Mouse (Mus musculus) CD4-positive, CD25-positive, alpha-beta regulatory T cell, adult 2 months (primary cell): ENCODE measurements around the gene Sgms2.

Source experiments
- DNase-seq: peaks from one replicate; pipeline ENCODE4 v3.0.0-alpha.2; 2012; ENCODE audit warnings: low read depth, low spot score

The Sgms2 gene

GRCm38 (mm10) chr3:131488403-131488802 is 2.8 kb downstream of the Sgms2 start:
- no peak for DNase-seq

DNA sequence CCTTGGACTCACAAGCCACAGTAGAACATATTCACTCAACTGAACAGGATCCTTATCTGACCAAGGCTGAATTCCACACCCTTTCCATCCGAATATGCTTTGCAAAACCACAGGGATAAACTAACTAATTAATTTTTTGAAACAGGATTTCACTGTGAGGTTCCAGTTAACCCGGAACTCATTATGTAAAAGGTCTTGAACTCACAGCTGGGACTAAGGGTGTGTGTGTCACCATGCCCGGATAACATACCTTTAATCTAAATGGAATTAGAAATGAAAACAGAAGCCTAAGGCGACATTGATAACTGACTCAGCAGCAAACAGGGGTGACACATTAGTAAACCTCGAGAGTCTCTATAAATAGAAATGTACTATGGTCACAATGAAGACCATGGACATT is 5.8 kb downstream of the Sgms2 start:
- DNase-seq, result no peak

GRCm38 (mm10) chr3:131483650-131484049 is 7.6 kb downstream of the Sgms2 start:
- no peak for DNase-seq

DNA sequence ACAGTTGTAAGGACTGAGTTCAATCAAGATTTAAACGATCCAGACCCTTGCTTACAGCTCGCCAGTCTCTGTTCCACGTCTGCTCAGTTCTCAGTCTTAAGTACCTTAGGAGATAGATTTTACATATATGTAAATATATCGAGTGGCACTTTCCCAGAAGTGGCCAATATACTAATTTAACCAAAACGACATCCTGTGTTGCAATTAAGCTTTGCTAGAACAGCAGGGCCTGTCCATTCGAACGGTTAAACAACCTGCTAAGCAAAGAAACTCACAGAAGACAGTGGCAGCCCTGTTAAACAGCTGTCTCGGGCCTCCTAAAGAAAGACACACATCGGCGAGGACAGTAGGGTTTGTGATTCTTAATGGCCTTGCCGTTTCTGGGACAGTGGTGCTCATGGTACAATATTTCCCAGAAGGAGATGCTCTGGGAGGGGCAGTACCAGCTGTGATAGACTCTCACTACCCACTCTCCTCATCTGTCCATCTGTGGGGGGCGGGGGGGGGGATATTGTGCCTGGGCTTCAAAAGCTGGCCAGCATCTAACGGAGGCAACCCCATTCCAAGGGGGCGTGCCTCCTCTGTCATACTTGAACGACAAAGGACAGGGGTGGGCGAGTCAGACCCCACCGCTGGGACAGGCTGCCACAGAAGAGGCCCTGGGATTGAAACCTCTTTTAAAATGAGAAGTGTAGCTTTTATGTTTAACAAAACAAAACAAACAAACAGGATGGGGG is 9.1 kb downstream of the Sgms2 start:
- DNase-seq, result no peak

- peak; percentile 21 for DNase-seq
Observed at GRCm38 (mm10) chr3:131480659-131481058, 10.6 kb downstream of the Sgms2 start.

- no peak for DNase-seq
Observed at GRCm38 (mm10) chr3:131479415-131479814, 11.8 kb downstream of the Sgms2 start.

- no peak for DNase-seq
Observed at GRCm38 (mm10) chr3:131476002-131476401, 15.2 kb downstream of the Sgms2 start.

DNA sequence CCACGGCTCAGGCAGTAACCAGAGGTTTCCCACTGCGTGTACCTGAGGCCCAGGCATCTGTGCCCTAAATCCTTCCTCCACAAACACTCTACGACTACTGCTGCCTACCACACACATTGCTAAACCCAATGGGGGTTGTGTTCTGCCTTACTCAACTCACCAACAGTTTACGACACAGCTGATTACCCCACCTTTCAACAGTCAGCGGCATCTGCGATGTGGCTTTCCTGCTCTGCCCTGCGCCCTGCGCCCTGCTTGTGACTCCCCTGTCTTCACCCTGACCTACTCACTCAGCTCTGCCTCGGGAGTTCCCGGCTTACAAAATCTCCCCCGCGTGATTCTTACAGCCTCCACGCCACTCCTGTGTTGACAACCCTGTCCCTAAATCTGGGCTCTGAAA is 16.7 kb downstream of the Sgms2 start:
- no peak for DNase-seq

DNA sequence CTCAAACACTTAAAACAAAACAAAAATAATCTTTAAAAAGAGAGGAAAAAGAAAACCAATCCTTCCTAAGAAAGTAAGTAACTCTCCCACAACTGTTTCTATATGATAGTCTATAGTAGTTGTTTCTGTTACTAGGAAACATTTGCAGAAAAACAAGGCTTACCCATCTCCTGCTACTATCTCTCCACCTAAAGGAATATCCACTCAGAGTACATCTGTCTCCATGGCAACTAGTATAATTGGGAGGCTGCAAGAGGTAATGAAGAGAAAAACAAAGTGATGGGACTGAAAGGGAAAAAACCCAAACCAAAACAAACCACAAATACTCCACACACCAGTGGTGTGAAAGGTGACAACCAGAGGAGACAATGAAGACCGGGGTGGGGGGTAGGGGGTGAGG is 17.7 kb downstream of the Sgms2 start:
- DNase-seq, result no peak

- DNase-seq, result peak; percentile 22
Observed at GRCm38 (mm10) chr3:131471836-131472235, 19.4 kb downstream of the Sgms2 start.

DNA sequence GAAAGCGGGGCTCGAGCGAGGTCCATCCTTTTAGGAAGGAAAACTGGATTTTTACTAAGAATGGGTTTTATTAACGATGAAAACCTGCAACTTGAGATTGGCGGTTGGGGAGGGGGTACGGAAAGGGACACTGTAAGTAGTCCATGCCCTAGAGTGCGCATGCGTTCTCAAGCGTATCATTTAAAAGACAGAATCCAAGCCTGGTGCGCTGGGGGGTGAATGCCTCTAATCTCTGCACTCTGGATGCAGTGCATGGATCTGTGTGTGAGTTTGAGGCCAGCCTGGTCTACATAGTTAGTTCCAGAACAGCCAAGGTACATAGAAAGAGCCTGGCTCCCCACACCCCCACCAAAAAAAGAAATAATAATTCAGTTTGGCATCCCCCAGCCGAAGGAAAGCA is 19.8 kb downstream of the Sgms2 start:
- no peak for DNase-seq

DNA sequence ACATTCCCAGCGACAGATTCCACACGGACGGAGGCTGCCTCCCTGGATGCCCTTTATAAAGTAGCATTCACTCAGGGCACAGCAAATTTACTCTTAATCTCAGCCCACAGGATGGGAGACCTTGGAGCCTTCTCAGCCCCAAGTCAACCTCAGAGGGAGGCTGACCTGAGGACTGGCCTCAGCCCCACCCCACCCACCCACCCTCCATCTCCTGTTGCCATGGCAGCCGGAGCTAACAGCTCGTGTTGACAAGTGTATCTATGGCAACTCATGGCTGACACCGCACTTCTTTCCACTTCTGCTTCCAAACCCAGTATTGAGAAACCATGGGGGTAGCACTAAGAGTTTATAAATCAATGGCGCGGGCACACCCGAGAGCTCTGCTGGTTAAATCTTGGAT is 20.4 kb downstream of the Sgms2 start:
- no peak for DNase-seq

GRCm38 (mm10) chr3:131469636-131470035 is 21.6 kb downstream of the Sgms2 start:
- DNase-seq, result no peak

- no peak for DNase-seq
Observed at GRCm38 (mm10) chr3:131466371-131466770, 24.8 kb downstream of the Sgms2 start.

GRCm38 (mm10) chr3:131465536-131466260 is 25.5 kb downstream of the Sgms2 start:
- DNase-seq, result no peak

DNA sequence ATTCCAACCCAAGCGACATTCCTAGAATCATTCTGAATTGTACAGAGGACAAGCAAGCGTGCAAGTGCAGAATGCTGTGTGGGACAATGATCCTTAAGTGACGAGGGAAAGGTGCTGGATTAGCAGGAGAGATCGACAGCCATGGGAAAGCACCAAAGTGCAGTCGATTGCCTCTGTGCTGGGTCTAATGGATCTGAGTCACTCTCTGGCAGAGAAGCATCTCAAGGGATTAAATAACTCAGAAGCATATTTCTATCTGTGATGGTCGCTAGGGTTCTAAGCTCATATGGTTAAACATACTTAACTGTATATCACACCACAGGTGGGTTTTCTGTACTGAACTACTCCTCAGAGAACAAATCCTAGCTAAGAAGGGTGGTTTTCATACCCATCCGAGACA is 118.2 kb downstream of the Sgms2 start:
- DNase-seq, result no peak

- no peak for DNase-seq
Observed at GRCm38 (mm10) chr3:131368678-131369077, 122.5 kb downstream of the Sgms2 start.

DNA sequence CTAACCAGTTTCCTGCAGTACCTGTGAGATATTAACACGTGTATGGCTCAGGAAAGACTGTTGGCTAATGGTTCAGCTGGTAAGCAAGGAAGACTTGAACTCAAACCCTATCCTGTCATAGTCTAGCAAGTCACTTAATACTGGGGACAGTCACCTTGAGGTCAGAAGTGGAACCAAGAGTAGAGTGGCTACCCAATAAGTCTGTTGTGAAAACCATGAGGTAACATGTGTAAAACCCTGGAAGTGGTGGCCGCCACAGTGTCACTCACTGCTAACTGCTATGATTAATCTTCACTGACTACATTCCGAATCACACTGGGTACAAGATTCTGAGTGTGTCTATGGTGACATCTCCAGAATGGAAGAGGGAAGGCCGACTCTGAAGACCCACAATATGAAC is 123.8 kb downstream of the Sgms2 start:
- no peak for DNase-seq

GRCm38 (mm10) chr3:131364632-131365446 is 126.4 kb downstream of the Sgms2 start:
- no peak for DNase-seq

- DNase-seq, result no peak
Observed at GRCm38 (mm10) chr3:131364194-131364593, 127.0 kb downstream of the Sgms2 start.

DNA sequence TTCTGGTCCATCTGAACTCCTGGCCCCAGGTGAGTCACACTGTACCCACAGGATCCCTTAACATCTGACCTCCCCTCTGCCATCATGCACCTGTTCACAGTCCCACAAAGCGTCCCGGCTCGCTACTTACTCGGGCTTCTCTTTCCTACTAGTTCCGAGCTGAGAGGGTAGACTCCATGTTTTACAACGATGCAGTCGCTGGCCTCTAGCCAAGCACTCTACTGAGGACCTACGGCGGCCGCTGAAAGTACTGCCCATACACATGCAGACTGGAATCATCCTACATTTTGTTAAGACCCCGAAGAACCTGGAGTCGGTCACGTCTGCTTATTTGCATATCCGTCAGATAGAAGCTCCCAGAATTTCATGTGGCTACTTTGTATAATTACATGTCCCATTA is 127.6 kb downstream of the Sgms2 start:
- DNase-seq, result no peak

GRCm38 (mm10) chr3:131361960-131362359 is 129.3 kb downstream of the Sgms2 start:
- DNase-seq, result no peak
